Mouse (Mus musculus) MEL (cell line): ENCODE results near the gene Sgf29. TPM values are rescaled to one million over a fixed set of nuclear protein-coding genes. Genes with fewer than 3 reads are reported as not detected.
"Not testable (repeated sequence)": the region's sequence is repeated elsewhere in the genome, so short reads cannot be mapped to it uniquely, and the experiment has no call there.

Source experiments
- DNase-seq: peaks from one replicate; pipeline ENCODE4 v3.0.0; 2011; ENCODE audit warnings: low read depth, low spot score
- H3K27ac ChIP-seq: 2 replicates; pipeline ENCODE4 v1.5.1; 2012; ENCODE audit warnings: low read depth, mild to moderate bottlenecking, control low read depth, low read length, moderate library complexity; ENCODE audit not compliant: control insufficient read depth
- H3K27me3 ChIP-seq, 2 experiments: fragments of 150-350 bp in 1 of 2; sonication (generic) in 1 of 2; 2 replicates each; pipeline ENCODE4 v1.6.1; 2012; ENCODE audit warnings: low read length in 2 of 2, mild to moderate bottlenecking in 2 of 2, improper control_type of control experiment in 1 of 2, moderate library complexity in 1 of 2; ENCODE audit not compliant: insufficient read depth in 2 of 2, control insufficient read depth in 1 of 2
- H3K36me3 ChIP-seq, 2 experiments: 2 replicates each; pipeline ENCODE4 v1.6.1; 2012 to 2014; ENCODE audit warnings: low read length in 2 of 2, improper control_type of control experiment in 1 of 2, inconsistent platforms in 1 of 2, mild to moderate bottlenecking in 1 of 2; ENCODE audit not compliant: insufficient read depth in 2 of 2, control insufficient read depth in 1 of 2
- H3K4me1 ChIP-seq, 2 experiments: fragments of 150-350 bp in 1 of 2; sonication (generic) in 1 of 2; 2 replicates each; pipeline ENCODE4 v1.6.1; 2012; ENCODE audit warnings: low read length in 2 of 2, improper control_type of control experiment in 1 of 2, mild to moderate bottlenecking in 1 of 2; ENCODE audit not compliant: insufficient read depth in 2 of 2, control insufficient read depth in 1 of 2
- H3K4me3 ChIP-seq, 2 experiments: fragments of 150-350 bp in 1 of 2; sonication (generic) in 1 of 2; 2 replicates each; pipeline ENCODE4 v1.5.1; 2012; ENCODE audit warnings: low read depth in 2 of 2, low read length in 2 of 2, mild to moderate bottlenecking in 2 of 2, moderate library complexity in 2 of 2, control low read depth in 1 of 2, improper control_type of control experiment in 1 of 2; ENCODE audit not compliant: control insufficient read depth in 1 of 2, insufficient read depth in 1 of 2
- H3K79me2 ChIP-seq: 2 replicates; pipeline ENCODE4 v1.6.1; 2012; ENCODE audit warnings: mild to moderate bottlenecking, low read length, moderate library complexity; ENCODE audit not compliant: control insufficient read depth, poor library complexity, insufficient read depth
- H3K9ac ChIP-seq: 2 replicates; pipeline ENCODE4 v1.6.1; 2012; ENCODE audit warnings: low read depth, mild to moderate bottlenecking, control low read depth, low read length, moderate library complexity; ENCODE audit not compliant: control insufficient read depth, poor library complexity, severe bottlenecking
- H3K9me3 ChIP-seq: fragments of 150-350 bp; sonication (generic); replicated peaks from 2 replicates; pipeline ENCODE4 v1.6.1; 2012; ENCODE audit warnings: mild to moderate bottlenecking, low read length, improper control_type of control experiment, moderate library complexity; ENCODE audit not compliant: insufficient read depth
- CHD1 ChIP-seq: IDR thresholded peaks from 2 replicates; pipeline ENCODE4 v1.6.1; 2012; ENCODE audit warnings: low read depth, mild to moderate bottlenecking, inconsistent platforms, low read length, improper control_type of control experiment
- CTCF ChIP-seq, 3 experiments: IDR thresholded peaks in 2 of 3; conservative IDR thresholded peaks in 1 of 3; 2 replicates each; pipeline ENCODE4 v1.5.1; 2011 to 2012; ENCODE audit warnings: low read length in 3 of 3, low read depth in 2 of 3, mild to moderate bottlenecking in 2 of 3, improper control_type of control experiment in 1 of 3, inconsistent platforms in 1 of 3, mixed read lengths in 1 of 3, moderate library complexity in 1 of 3; ENCODE audit not compliant: control insufficient read depth in 1 of 3, insufficient read depth in 1 of 3, poor library complexity in 1 of 3, severe bottlenecking in 1 of 3
- EP300 ChIP-seq, 2 experiments: IDR thresholded peaks; 2 replicates each; pipeline ENCODE4 v1.6.1; 2011; ENCODE audit warnings: improper control_type of control experiment in 2 of 2, low read length in 2 of 2, low read depth in 1 of 2, mild to moderate bottlenecking in 1 of 2
- MAX ChIP-seq: IDR thresholded peaks from 2 replicates; pipeline ENCODE4 v1.6.1; 2011; ENCODE audit warnings: low read length, improper control_type of control experiment
- MEF2A ChIP-seq: IDR thresholded peaks from 2 replicates; pipeline ENCODE4 v1.6.1; 2014; ENCODE audit warnings: low read depth, mild to moderate bottlenecking, inconsistent platforms, low read length, improper control_type of control experiment; ENCODE audit not compliant: poor library complexity, insufficient replicate concordance, severe bottlenecking; ENCODE audit errors: extremely low read depth
- MYB ChIP-seq: IDR thresholded peaks from 2 replicates; pipeline ENCODE4 v1.6.1; 2011; ENCODE audit warnings: mild to moderate bottlenecking, low read depth, low read length, improper control_type of control experiment
- NRF1 ChIP-seq: IDR thresholded peaks from 2 replicates; pipeline ENCODE4 v1.6.1; 2014; ENCODE audit warnings: low read depth, mild to moderate bottlenecking, inconsistent platforms, low read length, improper control_type of control experiment, moderate library complexity; ENCODE audit not compliant: poor library complexity, insufficient read depth, severe bottlenecking
- POLR2A ChIP-seq, 2 experiments: IDR thresholded peaks; 2 replicates each; pipeline ENCODE4 v1.6.1; 2011 to 2012; ENCODE audit warnings: low read length in 2 of 2, mild to moderate bottlenecking in 2 of 2, control low read depth in 1 of 2, improper control_type of control experiment in 1 of 2, low read depth in 1 of 2, moderate library complexity in 1 of 2; ENCODE audit not compliant: control insufficient read depth in 1 of 2, insufficient read depth in 1 of 2, poor library complexity in 1 of 2
- RAD21 ChIP-seq: IDR thresholded peaks from 2 replicates; pipeline ENCODE4 v1.6.1; 2011; ENCODE audit warnings: mild to moderate bottlenecking, low read depth, low read length, improper control_type of control experiment
- TAL1 ChIP-seq: IDR thresholded peaks from 2 replicates; pipeline ENCODE4 v1.6.1; 2012; ENCODE audit warnings: mild to moderate bottlenecking, inconsistent platforms, low read length, moderate library complexity, mixed read lengths
- USF1 ChIP-seq: IDR thresholded peaks from 2 replicates; pipeline ENCODE4 v1.6.1; 2014; ENCODE audit warnings: low read depth, mild to moderate bottlenecking, inconsistent platforms, low read length, improper control_type of control experiment, moderate library complexity
- ZKSCAN1 ChIP-seq: IDR thresholded peaks from 2 replicates; pipeline ENCODE4 v1.6.1; 2012; ENCODE audit warnings: low read depth, mild to moderate bottlenecking, inconsistent platforms, low read length, improper control_type of control experiment, moderate library complexity
- ZMIZ1 ChIP-seq: IDR thresholded peaks from 2 replicates; pipeline ENCODE4 v1.6.1; 2012; ENCODE audit warnings: low read depth, mild to moderate bottlenecking, inconsistent platforms, low read length, improper control_type of control experiment, moderate library complexity
- polyA plus RNA-seq, 2 experiments: library from polyadenylated mRNA; stranded (reverse) in 1 of 2; unstranded in 1 of 2; fragments of >175 nt in 1 of 2; fragments of >200 nt in 1 of 2; gene quantifications; 2 replicates each; pipeline versions ENCODE4 v1.2.1 to v1.2.4; 2012; ENCODE audit warnings: low replicate concordance in 2 of 2, low read depth in 1 of 2; ENCODE audit not compliant: insufficient read length in 2 of 2, insufficient read depth in 1 of 2, missing spikeins in 1 of 2
- total RNA-seq: library from RNA; depleted of rRNA; stranded (reverse); fragments of 300-350 nt; gene quantifications from 2 replicates; pipeline ENCODE4 v1.2.3, GENCODE M21; 2012

Gene Sgf29
- total and polyA plus RNA-seq, 3 experiments = 81.7 to 117 TPM; not detected in 1

GRCm38 (mm10) chr7:126679683-126680082 is 30.6 kb downstream of the Sgf29 start:
- Histone ChIP-seq H3K36me3 (no peaks in the 10 kb centered on the region; a peak in 1 of 4 replicates), H3K9ac (no peak overlapping the region), H3K79me2 (no peaks in the 10 kb centered on the region), H3K9me3 (no peaks in the 10 kb centered on the region), H3K4me1 (no peaks in the 10 kb centered on the region), H3K27ac (no peak overlapping the region), H3K27me3 (no peaks in the 10 kb centered on the region), H3K4me3 (no peak overlapping the region)
- TF ChIP-seq CHD1 = no peak
- no peak for TF ChIP-seq USF1
- no peak for TF ChIP-seq EP300 (IDR thresholded peaks at IDR 0.05; ENCODE audit: low read depth in 1 of 2, low read length in 2 of 2)
- TF ChIP-seq ZKSCAN1 = no peak
- no peak for TF ChIP-seq MAX
- no peak for TF ChIP-seq POLR2A (IDR thresholded peaks at IDR 0.05; ENCODE audit: control insufficient read depth in 1 of 2, insufficient read depth in 1 of 2, low read depth in 1 of 2, low read length in 2 of 2, poor library complexity in 1 of 2)
- TF ChIP-seq ZMIZ1 = no peak
- no peak for TF ChIP-seq RAD21
- no peak for TF ChIP-seq CTCF (IDR thresholded peaks at IDR 0.05 in 2 of 3, conservative IDR thresholded peaks at IDR 0.05 in 1 of 3; ENCODE audit: control insufficient read depth in 1 of 3, insufficient read depth in 1 of 3, low read depth in 2 of 3, low read length in 3 of 3, poor library complexity in 1 of 3, severe bottlenecking in 1 of 3)
- TF ChIP-seq NRF1 = no peak
- DNase-seq = no peak

GRCm38 (mm10) chr7:126681221-126681620 is 32.1 kb downstream of the Sgf29 start:
- Histone ChIP-seq H3K27me3 (no peaks in the 10 kb centered on the region), H3K36me3 (no peaks in the 10 kb centered on the region; a peak in 1 of 4 replicates), H3K4me3 (no peak overlapping the region), H3K9ac (no peak overlapping the region), H3K4me1 (no peaks in the 10 kb centered on the region), H3K27ac (no peak overlapping the region), H3K9me3 (no peaks in the 10 kb centered on the region), H3K79me2 (no peaks in the 10 kb centered on the region)
- TF ChIP-seq MYB (no peak), MEF2A (no peak), TAL1 (no peak)
- no peak for DNase-seq

GRCm38 (mm10) chr7:126688156-126688555 is 39.0 kb downstream of the Sgf29 start:
- H3K4me3 ChIP-seq, H3K79me2 ChIP-seq, H3K9me3 ChIP-seq, DNase-seq, H3K4me1 ChIP-seq, H3K36me3 ChIP-seq, H3K27ac ChIP-seq, H3K9ac ChIP-seq, H3K27me3 ChIP-seq: not testable (repeated sequence)
